ENCODE assay signal across 21 mouse cellular contexts in the genomic region with DNA sequence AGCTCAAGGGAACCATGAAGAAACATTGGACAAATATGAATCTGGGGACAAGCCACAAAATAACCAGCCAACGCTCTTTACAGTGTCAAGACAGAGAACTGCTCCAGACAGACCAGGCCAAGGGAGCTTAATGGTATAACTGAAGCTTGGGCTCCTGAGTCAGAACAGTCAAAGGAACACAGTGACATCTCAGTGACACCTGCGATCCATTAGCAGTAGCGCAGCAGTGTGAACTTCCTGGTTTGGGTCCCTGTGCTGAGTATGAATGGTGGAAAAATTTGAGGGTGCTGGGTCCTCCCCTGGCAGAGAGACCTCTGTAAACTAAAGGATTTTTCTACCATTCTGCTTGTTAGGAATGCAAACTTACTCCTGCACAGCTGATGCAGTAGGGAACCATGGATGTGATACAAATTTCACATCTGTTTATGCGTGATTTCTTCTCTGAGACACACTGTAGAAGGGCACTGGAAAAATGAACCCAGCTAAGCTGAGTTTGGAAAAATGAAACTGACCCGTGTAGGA. TPM values are rescaled to one million over a fixed set of nuclear protein-coding genes. Genes with fewer than 3 reads are reported as not detected.
DNase-seq lines count a peak whose midpoint lies in the region; ATAC-seq and TF ChIP-seq lines count a peak whose summit lies in the region.
"Had no signal": no experiment of that assay in that cellular context is flagged by ENCODE, and none has a peak within 500 bp of the region (broad histone marks: within the 10 kb centered on the region; RNA-seq: fewer than 3 reads in every experiment).

No protein-coding gene starts in this region.

- no peak for TF ChIP-seq CTCF in testis, adult 2 months (IDR thresholded peaks at IDR 0.05; ENCODE audit: control insufficient read depth, insufficient read depth, insufficient replicate concordance, low read depth, low read length)
- TF ChIP-seq CTCF in bone marrow macrophage, adult 2 months (IDR thresholded peaks at IDR 0.05; ENCODE audit: low read depth, low read length) = no peak

- no peaks in the 10 kb centered on the region for H3K27me3 ChIP-seq in testis, adult 2 months (ENCODE audit: control insufficient read depth, insufficient read depth, low read length)
- H3K27me3 ChIP-seq: embryonic facial prominence, embryonic 15.5 days; forebrain, embryonic 15.5 days; Patski had no signal

- H3K4me1 ChIP-seq in testis, adult 2 months (ENCODE audit: control insufficient read depth, insufficient read depth, low read length) = no peaks in the 10 kb centered on the region; the same call in 1 of the 2 replicates
- H3K4me1 ChIP-seq in bone marrow macrophage, adult 2 months (ENCODE audit: control insufficient read depth, insufficient read depth, low read length) = peaks cover 56% of the 10 kb centered on the region
- H3K4me1 ChIP-seq: embryonic facial prominence, embryonic 15.5 days; forebrain, embryonic 15.5 days; hindbrain, embryonic 12.5 days had no signal

- peak; percentile 21 for ATAC-seq in CD4-positive, CD25-positive, alpha-beta regulatory T cell, adult 4 months
- no peak for ATAC-seq in erythroid progenitor cell, adult 5-6 weeks (replicated peaks; ENCODE audit: low FRiP score, poor library complexity, severe bottlenecking)
- ATAC-seq: forebrain, embryonic 15.5 days; hindbrain, embryonic 16.5 days; Patski had no signal

- no peak for DNase-seq in testis, postnatal 10 days (ENCODE audit: low spot score)
- DNase-seq in neural tube, embryonic 10.5 days (ENCODE audit: extremely low spot score, low spot score) = no peak
- DNase-seq: adrenal gland, postnatal 14 days; cerebellum, adult 18-20 months; cerebellum, adult 9-11 months; embryo, embryonic 11 days; gastrocnemius, postnatal 10 days; heart, adult 18-20 months; heart, postnatal 10 days; heart, postnatal 4 days had no signal

- H3K36me3 ChIP-seq in testis, adult 2 months (ENCODE audit: control insufficient read depth, insufficient read depth, low read length) = no peaks in the 10 kb centered on the region
- H3K36me3 ChIP-seq: embryonic facial prominence, embryonic 15.5 days; heart, embryonic 10.5 days; hindbrain, embryonic 12.5 days had no signal

- no peak for TF ChIP-seq POLR2A in testis, adult 2 months (IDR thresholded peaks at IDR 0.05; ENCODE audit: control insufficient read depth, low read depth, low read length)
- TF ChIP-seq POLR2A in bone marrow macrophage, adult 2 months (IDR thresholded peaks at IDR 0.05; ENCODE audit: borderline replicate concordance, low read depth, low read length) = no peak

- H3K4me3 ChIP-seq in testis, adult 2 months (ENCODE audit: control insufficient read depth, low read depth, low read length) = peak overlapping the region; percentile 5; the same call in 1 of the 2 replicates
- no peak overlapping the region for H3K4me3 ChIP-seq in bone marrow macrophage, adult 2 months (ENCODE audit: insufficient read depth, low read length)
- H3K4me3 ChIP-seq: embryonic facial prominence, embryonic 15.5 days; erythroblast, embryonic 14.5 days; forebrain, embryonic 15.5 days; heart, embryonic 10.5 days; hindbrain, embryonic 12.5 days had no signal

- H3K27ac ChIP-seq in testis, adult 2 months (ENCODE audit: control insufficient read depth, insufficient read depth, low read depth, low read length) = no peak overlapping the region
- peak overlapping the region; percentile 88 for H3K27ac ChIP-seq in bone marrow macrophage, adult 2 months (ENCODE audit: insufficient read depth, low read depth, low read length)
- H3K27ac ChIP-seq: embryonic facial prominence, embryonic 15.5 days; forebrain, embryonic 15.5 days; heart, embryonic 10.5 days; hindbrain, embryonic 12.5 days had no signal

RNA-seq across cellular contexts. Expression of gene Mgat4a, which starts 50.1 kb away (rescaled TPM):
- polyA plus RNA-seq in testis, adult 2 months (2012; rRNA removed) = 2.9 and 3.2 TPM in 2 replicates
- polyA plus RNA-seq in CD4-positive, CD25-positive, alpha-beta regulatory T cell, adult 4 months (2017; shearing (Covaris generic)) = 10 to 100 TPM; 11.7 to 12.1 TPM
- polyA plus RNA-seq in bone marrow macrophage, adult 2 months (2012; ENCODE audit: insufficient read depth, insufficient read length, missing spikeins) = 20.0 and 24.9 TPM in 2 replicates
- 3.4 and 4.7 TPM in 2 replicates for total RNA-seq in erythroid progenitor cell, adult 5-6 weeks (2015; ENCODE audit: low replicate concordance)
- 0.91 and 2.6 TPM in 2 replicates for total RNA-seq in erythroid progenitor cell, adult 5-6 weeks (2017; ENCODE audit: low replicate concordance)
